ENCODE assay signal across 26 mouse cellular contexts in the genomic region with DNA sequence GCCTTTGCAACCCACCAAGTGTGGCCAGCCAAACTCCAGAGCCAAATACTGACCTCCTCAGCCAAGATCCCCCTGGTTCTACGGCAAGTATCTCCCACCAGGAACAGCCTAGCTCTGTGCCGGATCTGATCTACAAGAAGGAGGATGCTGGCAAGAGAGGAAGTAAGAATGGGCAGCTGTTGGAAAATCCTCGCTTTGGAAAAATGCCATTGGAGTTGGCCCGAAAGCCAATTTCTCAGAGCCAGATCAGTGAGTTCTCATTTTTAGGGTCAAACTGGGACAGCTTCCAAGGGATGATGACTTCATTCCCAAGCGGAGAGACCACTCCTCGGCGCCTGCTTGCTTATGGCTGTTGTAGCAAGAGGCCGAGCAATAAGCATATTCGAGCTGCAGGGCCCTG. TPM values are rescaled to one million over a fixed set of nuclear protein-coding genes. Genes with fewer than 3 reads are reported as not detected.
DNase-seq lines count a peak whose midpoint lies in the region; ATAC-seq and TF ChIP-seq lines count a peak whose summit lies in the region.
"Had no signal": no experiment of that assay in that cellular context is flagged by ENCODE, and none has a peak within 500 bp of the region (broad histone marks: within the 10 kb centered on the region; RNA-seq: fewer than 3 reads in every experiment).

No protein-coding gene starts in this region.

- no peaks in the 10 kb centered on the region for H3K9me3 ChIP-seq in forebrain, postnatal 0 days (ENCODE audit: low read length)
- H3K9me3 ChIP-seq in forebrain, embryonic 15.5 days: no peaks in the 10 kb centered on the region
- H3K9me3 ChIP-seq: forebrain, embryonic 13.5 days; G1E; heart, embryonic 15.5 days; hindbrain, embryonic 13.5 days had no signal

- intact Hi-C loops in left cerebral cortex, postnatal 4 days (cut with DNase I): no loop called here

- H3K36me3 ChIP-seq in forebrain, postnatal 0 days (ENCODE audit: insufficient read depth): peaks cover 91% of the 10 kb centered on the region
- peaks cover 95% of the 10 kb centered on the region for H3K36me3 ChIP-seq in forebrain, embryonic 15.5 days

- WGBS in forebrain, postnatal 0 days: 69% methylated on average over 9 of the region's 9 CpGs
- WGBS in forebrain, embryonic 15.5 days: 84% methylated on average over 9 of the region's 9 CpGs
- 74% methylated on average over 9 of the region's 9 CpGs for WGBS in lung, adult 2 months

- no peak for TF ChIP-seq POLR2A in lung, adult 2 months (IDR thresholded peaks at IDR 0.05; ENCODE audit: borderline replicate concordance, extremely low read depth, low read depth, low read length)

- no peak overlapping the region for H3K27ac ChIP-seq in forebrain, postnatal 0 days (ENCODE audit: low read depth, low read length)
- H3K27ac ChIP-seq in forebrain, embryonic 15.5 days (replicated peaks): no peak overlapping the region
- H3K27ac ChIP-seq: embryonic facial prominence, embryonic 12.5 days; forebrain, embryonic 13.5 days; heart, embryonic 15.5 days; hindbrain, embryonic 13.5 days had no signal

- H3K9ac ChIP-seq in forebrain, postnatal 0 days: no peak overlapping the region
- no peak overlapping the region for H3K9ac ChIP-seq in forebrain, embryonic 15.5 days (replicated peaks)
- H3K9ac ChIP-seq: embryonic facial prominence, embryonic 12.5 days; forebrain, embryonic 13.5 days; heart, embryonic 15.5 days; hindbrain, embryonic 13.5 days had no signal

- no peak overlapping the region for H3K4me3 ChIP-seq in forebrain, postnatal 0 days (ENCODE audit: low read depth, low read length)
- no peak overlapping the region for H3K4me3 ChIP-seq in forebrain, embryonic 15.5 days
- H3K4me3 ChIP-seq in lung, adult 2 months (replicated peaks; ENCODE audit: extremely low read depth, low read depth, low read length): no peak overlapping the region
- H3K4me3 ChIP-seq: embryonic facial prominence, embryonic 12.5 days; forebrain, embryonic 13.5 days; heart, embryonic 15.5 days; hindbrain, embryonic 13.5 days had no signal

- no peaks in the 10 kb centered on the region for H3K27me3 ChIP-seq in forebrain, postnatal 0 days (ENCODE audit: insufficient read depth, low read length)
- no peaks in the 10 kb centered on the region for H3K27me3 ChIP-seq in forebrain, embryonic 15.5 days
- H3K27me3 ChIP-seq: embryonic facial prominence, embryonic 12.5 days; forebrain, embryonic 13.5 days; heart, embryonic 15.5 days; hindbrain, embryonic 13.5 days had no signal

- no peak for TF ChIP-seq CTCF in forebrain, postnatal 0 days (IDR thresholded peaks at IDR 0.05; ENCODE audit: low read depth)
- TF ChIP-seq CTCF in lung, adult 2 months (IDR thresholded peaks at IDR 0.05; ENCODE audit: insufficient read depth, low read length): no peak

- peak; percentile 28 for DNase-seq in cerebellum, adult 9-11 months
- peak; percentile 7 for DNase-seq in forebrain, postnatal 0 days
- DNase-seq in left cerebral cortex, postnatal 4 days: peak; percentile 57
- no peak for DNase-seq in left cerebral cortex, adult 11 months (ENCODE audit: low spot score)
- DNase-seq in lung, postnatal 10 days: peak; percentile 47
- DNase-seq in lung, adult 2 months: no peak
- DNase-seq: adrenal gland, adult 8-10 months; adrenal gland, postnatal 36 days; B cell, adult 2 months; cerebellum, adult 11 months; cerebellum, adult 9-10 months; gastrocnemius, postnatal 36 days; heart, adult 18-20 months; heart, postnatal 14 days had no signal

- H3K4me2 ChIP-seq in forebrain, postnatal 0 days (ENCODE audit: low read depth): no peak overlapping the region
- H3K4me2 ChIP-seq in forebrain, embryonic 15.5 days (replicated peaks): no peak overlapping the region
- H3K4me2 ChIP-seq: embryonic facial prominence, embryonic 12.5 days; forebrain, embryonic 13.5 days; heart, embryonic 11.5 days; heart, embryonic 15.5 days; hindbrain, embryonic 13.5 days had no signal

- no peak for ATAC-seq in cerebellum, adult (ENCODE audit: insufficient number of reproducible peaks, low FRiP score, low TSS enrichment)
- ATAC-seq in forebrain, postnatal 0 days: no peak
- no peak for ATAC-seq in forebrain, embryonic 15.5 days (replicated peaks)
- ATAC-seq: CD4-positive, CD25-positive, alpha-beta regulatory T cell, adult 4 months; forebrain, embryonic 13.5 days; intestine, embryonic 16.5 days had no signal

- H3K4me1 ChIP-seq in forebrain, postnatal 0 days (ENCODE audit: insufficient read depth): no peaks in the 10 kb centered on the region
- H3K4me1 ChIP-seq in forebrain, embryonic 15.5 days: no peaks in the 10 kb centered on the region
- no peaks in the 10 kb centered on the region for H3K4me1 ChIP-seq in lung, adult 2 months (ENCODE audit: control insufficient read depth, insufficient read depth, low read length)
- H3K4me1 ChIP-seq: embryonic facial prominence, embryonic 12.5 days; forebrain, embryonic 13.5 days; heart, embryonic 15.5 days; hindbrain, embryonic 13.5 days had no signal

RNA-seq across cellular contexts. Expression of a gene that starts 5.4 kb away (rescaled TPM):
- 0.23 and 0.48 TPM in 2 replicates for total RNA-seq in forebrain, postnatal 0 days (2014; rRNA removed)
- 0.08 and 0.16 TPM in 2 replicates for polyA plus RNA-seq in forebrain, postnatal 0 days (2015; fragmentation: Nextera tagmentation; extraction: Ambion mirVana)
- 0.48 and 0.55 TPM in 2 replicates for polyA plus RNA-seq in forebrain, embryonic 15.5 days (2015; fragmentation: Nextera tagmentation; extraction: Ambion mirVana)
- total RNA-seq in left cerebral cortex, postnatal 4 days (2021): under 1 TPM; 0.54 to 0.82 TPM
- 0.02 TPM in 1 of 2 replicates, not detected in the other for polyA plus RNA-seq in lung, adult 2 months (2012; rRNA removed)
- total RNA-seq: gastrocnemius, postnatal 36 days; heart, adult 18-20 months; hematopoietic stem cell, adult 5-6 weeks had no signal
- polyA plus RNA-seq: G1E had no signal

RNA-seq across cellular contexts. Expression of a gene that starts 19.6 kb away (rescaled TPM):
- 85.6 and 86.3 TPM in 2 replicates for total RNA-seq in forebrain, postnatal 0 days (2014; rRNA removed)
- polyA plus RNA-seq in forebrain, postnatal 0 days (2015; fragmentation: Nextera tagmentation; extraction: Ambion mirVana): 28.7 and 32.7 TPM in 2 replicates
- polyA plus RNA-seq in forebrain, embryonic 15.5 days (2015; fragmentation: Nextera tagmentation; extraction: Ambion mirVana): 62.4 and 62.7 TPM in 2 replicates
- total RNA-seq in left cerebral cortex, postnatal 4 days (2021): 100 to 1,000 TPM in 1 of 2 experiments, 10 to 100 TPM in 1; 95.6 to 101 TPM
- polyA plus RNA-seq in lung, adult 2 months (2012; rRNA removed): 21.0 and 22.1 TPM in 2 replicates

RNA-seq across cellular contexts. Expression of a gene that starts 42.8 kb away (rescaled TPM):
- 19.9 and 22.5 TPM in 2 replicates for total RNA-seq in forebrain, postnatal 0 days (2014; rRNA removed)
- polyA plus RNA-seq in forebrain, postnatal 0 days (2015; fragmentation: Nextera tagmentation; extraction: Ambion mirVana): 33.5 and 34.2 TPM in 2 replicates
- 18.0 and 22.2 TPM in 2 replicates for polyA plus RNA-seq in forebrain, embryonic 15.5 days (2015; fragmentation: Nextera tagmentation; extraction: Ambion mirVana)
- 10 to 100 TPM; 26.2 to 32.6 TPM for total RNA-seq in left cerebral cortex, postnatal 4 days (2021)
- polyA plus RNA-seq in lung, adult 2 months (2012; rRNA removed): 149 and 238 TPM in 2 replicates

RNA-seq across cellular contexts. Expression of a gene that starts 45.1 kb away (rescaled TPM):
- total RNA-seq in forebrain, postnatal 0 days (2014; rRNA removed): not detected in 2 replicates
- not detected in 2 replicates for polyA plus RNA-seq in forebrain, postnatal 0 days (2015; fragmentation: Nextera tagmentation; extraction: Ambion mirVana)
- not detected in 2 replicates for polyA plus RNA-seq in forebrain, embryonic 15.5 days (2015; fragmentation: Nextera tagmentation; extraction: Ambion mirVana)
- not detected for total RNA-seq in left cerebral cortex, postnatal 4 days (2021)
- polyA plus RNA-seq in lung, adult 2 months (2012; rRNA removed): not detected in 2 replicates
- total RNA-seq: adrenal gland, adult 8-10 months; adrenal gland, postnatal 36 days; gastrocnemius, adult 8-10 months; gastrocnemius, postnatal 36 days; heart, adult 18-20 months; heart, postnatal 14 days; hematopoietic stem cell, adult 5-6 weeks had no signal
- polyA plus RNA-seq: CD4-positive, CD25-positive, alpha-beta regulatory T cell, adult 4 months; embryonic facial prominence, embryonic 12.5 days; forebrain, embryonic 13.5 days; G1E; heart, embryonic 11.5 days; heart, embryonic 15.5 days; hindbrain, embryonic 13.5 days; intestine, embryonic 16.5 days had no signal

RNA-seq across cellular contexts. Expression of a gene that starts 51.0 kb away (rescaled TPM):
- 1.0 and 1.8 TPM in 2 replicates for total RNA-seq in forebrain, postnatal 0 days (2014; rRNA removed)
- 0.79 and 0.84 TPM in 2 replicates for polyA plus RNA-seq in forebrain, postnatal 0 days (2015; fragmentation: Nextera tagmentation; extraction: Ambion mirVana)
- polyA plus RNA-seq in forebrain, embryonic 15.5 days (2015; fragmentation: Nextera tagmentation; extraction: Ambion mirVana): 0.66 and 0.92 TPM in 2 replicates
- 1 to 10 TPM; 2.4 to 2.5 TPM for total RNA-seq in left cerebral cortex, postnatal 4 days (2021)
- polyA plus RNA-seq in lung, adult 2 months (2012; rRNA removed): 10.5 and 12.6 TPM in 2 replicates
- total RNA-seq: hematopoietic stem cell, adult 5-6 weeks had no signal

Comparison
In these comparisons a context has a peak if more than half of its experiments do, and no peak if none do; other contexts are left out.
1. DNase-seq: peak in cerebellum, adult 9-11 months (single experiment), forebrain, postnatal 0 days (single experiment), left cerebral cortex, postnatal 4 days (single experiment) and lung, postnatal 10 days (single experiment); none in left cerebral cortex, adult 11 months (single experiment) and lung, adult 2 months (single experiment).